In the genomic region with DNA sequence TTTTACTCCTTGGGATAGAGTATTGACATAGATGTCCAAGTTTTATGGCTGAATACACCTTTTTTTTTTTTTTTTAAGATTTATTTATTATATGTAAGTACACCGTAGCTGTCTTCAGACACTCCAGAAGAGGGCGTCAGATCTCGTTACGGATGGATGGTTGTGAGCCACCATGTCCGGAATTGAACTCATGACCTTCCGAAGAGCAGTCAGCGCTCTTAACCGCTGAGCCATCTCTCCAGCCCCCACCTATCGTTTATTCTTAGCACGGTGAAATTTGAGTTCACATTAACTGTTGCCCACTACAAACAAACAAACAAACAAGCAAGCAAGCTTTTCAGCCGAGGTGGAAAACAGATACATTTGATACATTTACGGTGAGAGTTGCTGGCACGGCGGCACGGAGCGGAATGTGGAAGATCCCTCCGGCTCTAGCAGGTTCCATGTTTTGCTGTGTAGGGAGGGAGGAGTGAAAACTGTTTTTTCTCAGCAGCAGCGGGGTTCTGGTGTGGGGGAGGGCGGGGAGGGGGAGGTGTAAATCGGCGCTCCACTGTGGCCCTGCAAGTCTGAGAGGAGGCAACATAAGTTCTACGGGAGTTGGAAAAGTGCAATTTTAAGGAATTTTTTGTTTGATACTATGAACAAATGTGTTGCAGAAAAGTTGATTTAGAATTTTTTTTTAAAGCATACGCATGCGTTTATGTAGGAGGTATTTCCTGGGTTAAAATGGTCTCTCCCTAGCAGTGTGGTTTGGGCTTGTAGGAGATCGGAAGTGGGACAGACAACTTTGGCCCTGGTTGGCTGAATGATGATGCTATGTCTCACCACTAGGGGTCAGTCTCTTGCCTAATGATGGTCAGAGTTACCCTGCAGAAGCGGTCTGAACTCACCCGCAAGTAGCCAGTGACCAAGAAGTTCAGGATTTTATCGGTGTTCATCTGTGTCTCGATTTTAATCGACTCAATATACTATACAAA, we compare ENCODE assay signal across 8 mouse cellular contexts. TPM values are rescaled to one million over a fixed set of nuclear protein-coding genes. Genes with fewer than 3 reads are reported as not detected.
DNase-seq lines count a peak whose midpoint lies in the region; ATAC-seq and TF ChIP-seq lines count a peak whose summit lies in the region.

No protein-coding gene starts in this region.

- H3K4me2 ChIP-seq in forebrain, embryonic 13.5 days, result peak overlapping the region; percentile 55
- peak overlapping the region; percentile 84 for H3K4me2 ChIP-seq in liver, postnatal 0 days (ENCODE audit: low read depth, low read length)
- H3K4me2 ChIP-seq in neural tube, embryonic 14.5 days (ENCODE audit: low read depth, low read length), result peak overlapping the region; percentile 42

- TF ChIP-seq CTCF in liver, postnatal 0 days (IDR thresholded peaks at IDR 0.05; ENCODE audit: low read depth), result peak; percentile 98

- H3K36me3 ChIP-seq in ES-E14 (ENCODE audit: control insufficient read depth, insufficient read depth, low read length, poor library complexity, severe bottlenecking), result no peaks in the 10 kb centered on the region
- H3K36me3 ChIP-seq in forebrain, embryonic 13.5 days (ENCODE audit: poor library complexity, severe bottlenecking), result 0 out of 2 replicates have a peak, but pooled peaks cover 4% of the 10 kb centered on the region
- H3K36me3 ChIP-seq in liver, postnatal 0 days (replicated peaks; ENCODE audit: insufficient read depth, low read length), result no peaks in the 10 kb centered on the region
- peaks cover 3% of the 10 kb centered on the region; the same call in 1 of the 2 replicates for H3K36me3 ChIP-seq in neural tube, embryonic 14.5 days (ENCODE audit: control insufficient read depth, insufficient read depth, low read length)

- H3K9ac ChIP-seq in ES-E14 (ENCODE audit: insufficient read depth, low read depth, low read length, poor library complexity, severe bottlenecking), result peak overlapping the region; percentile 84
- H3K9ac ChIP-seq in forebrain, embryonic 13.5 days, result no peak overlapping the region
- H3K9ac ChIP-seq in liver, postnatal 0 days (replicated peaks), result peak overlapping the region; percentile 59
- no peak overlapping the region for H3K9ac ChIP-seq in neural tube, embryonic 14.5 days (replicated peaks; ENCODE audit: low read depth, low read length)

- H3K9me3 ChIP-seq in ES-E14 (ENCODE audit: control insufficient read depth, insufficient read depth, low read depth, low read length), result no peaks in the 10 kb centered on the region
- no peaks in the 10 kb centered on the region for H3K9me3 ChIP-seq in forebrain, embryonic 13.5 days (replicated peaks)
- no peaks in the 10 kb centered on the region for H3K9me3 ChIP-seq in liver, postnatal 0 days (ENCODE audit: low read length)
- H3K9me3 ChIP-seq in neural tube, embryonic 14.5 days (ENCODE audit: control insufficient read depth, low read length), result no peaks in the 10 kb centered on the region

- peak; percentile 89 for ATAC-seq in cerebellum, adult (ENCODE audit: insufficient number of reproducible peaks, low FRiP score, low TSS enrichment)
- ATAC-seq in forebrain, embryonic 13.5 days, result peak; percentile 89
- peak; percentile 87 for ATAC-seq in liver, postnatal 0 days
- peak; percentile 89 for ATAC-seq in neural tube, embryonic 14.5 days (ENCODE audit: low read depth)

- H3K4me3 ChIP-seq in ES-E14 (ENCODE audit: insufficient read depth in 1 of 2, low read depth in 1 of 2, low read length in 2 of 2, poor library complexity in 1 of 2, severe bottlenecking in 1 of 2), result peak overlapping the region; percentile 69 to 71
- peak overlapping the region; percentile 33 for H3K4me3 ChIP-seq in forebrain, embryonic 13.5 days
- peak overlapping the region; percentile 63 for H3K4me3 ChIP-seq in liver, postnatal 0 days (ENCODE audit: low read depth, low read length)
- H3K4me3 ChIP-seq in neural tube, embryonic 14.5 days (ENCODE audit: low read depth, low read length), result peak overlapping the region; percentile 18

- DNase-seq in ES-E14 (ENCODE audit: low read depth, low spot score), result peak; percentile 85
- peak; percentile 92 to 93 for DNase-seq in heart, postnatal 10 days
- DNase-seq in large intestine, adult 2 months (ENCODE audit: low read depth, low spot score), result peak; percentile 62
- peak; percentile 72 for DNase-seq in liver, postnatal 0 days
- DNase-seq in testis, postnatal 10 days (ENCODE audit: low spot score), result peak; percentile 74

- TF ChIP-seq EP300 in liver, postnatal 0 days (IDR thresholded peaks at IDR 0.05; ENCODE audit: low read depth), result no peak; the same call in 1 of the 2 replicates

- 4% methylated on average over 30 of the region's 30 CpGs for WGBS in forebrain, embryonic 13.5 days
- WGBS in large intestine, adult 2 months, result under 1% methylated on average over 30 of the region's 30 CpGs
- under 1% methylated on average over 30 of the region's 30 CpGs for WGBS in liver, postnatal 0 days (ENCODE audit: insufficient replicate concordance)
- WGBS in neural tube, embryonic 14.5 days, result 4% methylated on average over 30 of the region's 30 CpGs

- H3K4me1 ChIP-seq in ES-E14 (ENCODE audit: control insufficient read depth in 2 of 2, insufficient read depth in 2 of 2, low read length in 2 of 2, poor library complexity in 1 of 2), result peaks cover 4 to 10% of the 10 kb centered on the region in 2 experiments; a peak in 2 of 4 replicates
- H3K4me1 ChIP-seq in forebrain, embryonic 13.5 days, result 0 out of 2 replicates have a peak, but pooled peaks cover 9% of the 10 kb centered on the region
- peaks cover 5% of the 10 kb centered on the region for H3K4me1 ChIP-seq in liver, postnatal 0 days (ENCODE audit: insufficient read depth)
- no peaks in the 10 kb centered on the region for H3K4me1 ChIP-seq in neural tube, embryonic 14.5 days (ENCODE audit: control insufficient read depth, insufficient read depth, low read length)

- no peaks in the 10 kb centered on the region for H3K27me3 ChIP-seq in forebrain, embryonic 13.5 days
- no peaks in the 10 kb centered on the region for H3K27me3 ChIP-seq in liver, postnatal 0 days (ENCODE audit: insufficient read depth, low read length)
- H3K27me3 ChIP-seq in neural tube, embryonic 14.5 days (ENCODE audit: control insufficient read depth, insufficient read depth, low read length), result no peaks in the 10 kb centered on the region

- H3K27ac ChIP-seq in ES-E14 (ENCODE audit: insufficient read depth, low read depth, low read length, poor library complexity, severe bottlenecking), result peak overlapping the region; percentile 89
- no peak overlapping the region; the same call in 1 of the 2 replicates for H3K27ac ChIP-seq in forebrain, embryonic 13.5 days
- peak overlapping the region; percentile 88 for H3K27ac ChIP-seq in liver, postnatal 0 days (ENCODE audit: low read depth)
- H3K27ac ChIP-seq in neural tube, embryonic 14.5 days (ENCODE audit: low read depth, low read length), result no peak overlapping the region

- intact Hi-C loops in heart, postnatal 10 days (cut with DNase I), result loop anchor here (1.0 to 10.0 kb wide), 6 partner anchors 36 to 546 kb away; a partner anchor contains a TSS

- in situ Hi-C loops in ES-E14 (cut with MboI; ENCODE audit: low sequenced_read_pairs in 2 of 2, unreplicated experiment in 2 of 2), result loop anchor here (5.0 to 10.0 kb wide), 2 partner anchors 75 to 78 kb away; no protein-coding TSS in a partner anchor

TF ChIP-seq in ES-E14, 5 proteins besides CTCF, POLR2A, EP300 and RAD21:
- peak; percentile 60 for TF ChIP-seq ZNF384 (IDR thresholded peaks at IDR 0.05; ENCODE audit: low read depth, low read length)
- no peak for TF ChIP-seq HCFC1 (IDR thresholded peaks at IDR 0.05; ENCODE audit: borderline replicate concordance, insufficient read depth, low read length)
- 0 out of 2 replicates have a peak, but pooled peaks have one; percentile 24 for TF ChIP-seq MAFK (IDR thresholded peaks at IDR 0.05; ENCODE audit: insufficient read depth, low read depth, low read length)
- TF ChIP-seq ZC3H11A (IDR thresholded peaks at IDR 0.05; ENCODE audit: borderline replicate concordance, low read depth, low read length), result peak; percentile 93
- TF ChIP-seq CHD2 (IDR thresholded peaks at IDR 0.05; ENCODE audit: low read depth, low read length), result no peak

RNA-seq across cellular contexts. Expression of a gene that starts 37.9 kb away (rescaled TPM):
- 68.9 and 92.2 TPM in 2 replicates for total RNA-seq in ES-E14 (2012; rRNA removed)
- 31.4 and 32.3 TPM in 2 replicates for polyA plus RNA-seq in forebrain, embryonic 13.5 days (2015; fragmentation: Nextera tagmentation; extraction: Ambion mirVana)
- total RNA-seq in heart, postnatal 10 days (2021), result 10 to 100 TPM; 25.9 to 26.9 TPM
- polyA plus RNA-seq in large intestine, adult 2 months (2012; rRNA removed), result 8.0 and 21.2 TPM in 2 replicates
- polyA plus RNA-seq in liver, postnatal 0 days (2015; fragmentation: Nextera tagmentation; extraction: Ambion mirVana), result 7.3 and 8.2 TPM in 2 replicates
- 38.3 and 39.7 TPM in 2 replicates for polyA plus RNA-seq in neural tube, embryonic 14.5 days (2014; fragmentation: Nextera tagmentation; extraction: Ambion mirVana)

Comparison
In these comparisons a context has a peak if more than half of its experiments do, and no peak if none do; other contexts are left out.
1. H3K27ac ChIP-seq: peak in ES-E14 (single experiment) and liver, postnatal 0 days (single experiment); none in forebrain, embryonic 13.5 days (single experiment) and neural tube, embryonic 14.5 days (single experiment).
2. H3K4me3 ChIP-seq: peak in every context shown above with its lines; median percentile 70 in ES-E14; 63 in liver, postnatal 0 days; 33 in forebrain, embryonic 13.5 days; 18 in neural tube, embryonic 14.5 days.
3. H3K9ac ChIP-seq: peak in ES-E14 (single experiment) and liver, postnatal 0 days (single experiment); none in forebrain, embryonic 13.5 days (single experiment) and neural tube, embryonic 14.5 days (single experiment).
4. Peak in every context shown above with its lines, with median percentiles within 50 percentile points of each other: DNase-seq, ATAC-seq and H3K4me2 ChIP-seq.